In the genomic region with DNA sequence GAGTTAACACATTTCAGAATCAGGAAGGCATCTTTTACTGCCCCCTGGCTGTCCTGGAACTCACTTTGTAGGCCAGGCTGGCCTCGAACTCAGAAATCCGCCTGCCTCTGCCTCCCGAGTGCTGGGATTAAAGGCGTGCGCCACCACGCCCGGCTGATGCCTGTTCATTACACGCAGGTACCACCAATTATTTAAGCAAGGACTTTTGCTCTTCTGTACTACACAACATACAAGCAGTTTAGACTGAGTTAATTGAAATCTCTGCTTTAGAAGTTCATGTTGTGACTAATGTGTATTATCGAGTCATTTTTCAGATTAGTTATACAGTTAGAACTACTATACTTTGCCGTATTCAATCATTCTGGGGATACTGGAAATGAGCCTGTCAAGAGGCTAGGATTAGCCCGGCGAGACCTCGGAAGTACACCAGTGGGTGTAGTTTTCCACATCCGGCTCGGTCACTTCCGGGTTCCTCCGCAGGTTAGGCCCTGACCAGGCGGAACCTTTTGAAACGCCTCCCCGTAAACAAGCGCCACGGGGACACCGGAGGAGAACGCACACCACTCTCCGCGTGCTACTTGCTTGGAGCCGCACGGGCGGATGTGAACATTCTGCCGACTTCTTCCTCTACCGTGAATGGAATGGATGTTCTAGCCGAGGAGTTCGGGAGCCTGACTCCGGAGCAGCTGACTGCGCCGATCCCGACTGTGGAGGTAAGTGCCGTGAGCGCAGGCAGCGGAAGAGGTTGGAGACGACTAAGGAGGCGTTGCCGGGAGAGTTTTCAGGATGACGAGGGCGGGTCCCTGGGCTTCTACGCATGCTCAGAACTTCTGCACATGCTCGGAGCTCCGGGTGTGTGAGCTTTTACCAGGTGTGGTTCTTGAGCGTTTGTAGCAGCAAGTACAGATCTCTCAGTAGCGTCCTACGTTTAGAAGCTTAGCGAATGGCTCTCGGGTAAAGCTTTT, we compare ENCODE assay signal across 8 mouse cellular contexts. TPM values are rescaled to one million over a fixed set of nuclear protein-coding genes. Genes with fewer than 3 reads are reported as not detected.
DNase-seq lines count a peak whose midpoint lies in the region; ATAC-seq lines count a peak whose summit lies in the region.

A gene (plus strand): TSS at position 467 of the 965 bp plus-strand sequence.

- peak; percentile 92 for ATAC-seq in CD4-positive, CD25-positive, alpha-beta regulatory T cell, adult 4 months
- peak; percentile 92 for ATAC-seq in heart, embryonic 14.5 days (ENCODE audit: insufficient number of reproducible peaks, insufficient read depth, low FRiP score, low read depth)
- ATAC-seq in liver, embryonic 13.5 days (ENCODE audit: low read depth): peak; percentile 97
- ATAC-seq in stomach, embryonic 16.5 days (ENCODE audit: insufficient read depth, low FRiP score): peak; percentile 95

- H3K4me1 ChIP-seq in heart, embryonic 14.5 days (ENCODE audit: control insufficient read depth in 2 of 2, insufficient read depth in 2 of 2, low read length in 2 of 2): peaks cover 0 to 7% of the 10 kb centered on the region in 2 experiments; a peak in 2 of 4 replicates
- H3K4me1 ChIP-seq in liver, embryonic 13.5 days (replicated peaks): peaks cover 21% of the 10 kb centered on the region
- peaks cover 12% of the 10 kb centered on the region for H3K4me1 ChIP-seq in stomach, embryonic 16.5 days (ENCODE audit: control insufficient read depth, insufficient read depth, low read length)

- H3K9me3 ChIP-seq in heart, embryonic 14.5 days (ENCODE audit: control insufficient read depth, low read length): no peaks in the 10 kb centered on the region
- H3K9me3 ChIP-seq in liver, embryonic 13.5 days (replicated peaks): no peaks in the 10 kb centered on the region
- H3K9me3 ChIP-seq in stomach, embryonic 16.5 days (replicated peaks; ENCODE audit: control insufficient read depth, low read length): no peaks in the 10 kb centered on the region

- H3K4me2 ChIP-seq in heart, embryonic 14.5 days (ENCODE audit: low read length): peak within 1 kb of the TSS; percentile 78
- peak within 1 kb of the TSS; percentile 77 for H3K4me2 ChIP-seq in liver, embryonic 13.5 days
- peak within 1 kb of the TSS; percentile 85 for H3K4me2 ChIP-seq in stomach, embryonic 16.5 days (ENCODE audit: low read depth, low read length)

- peak within 1 kb of the TSS; percentile 58 to 75 for H3K4me3 ChIP-seq in heart, embryonic 14.5 days (ENCODE audit: control insufficient read depth in 1 of 2, insufficient read depth in 1 of 2, low read depth in 1 of 2, low read length in 2 of 2)
- H3K4me3 ChIP-seq in liver, embryonic 13.5 days (replicated peaks): peak within 1 kb of the TSS; percentile 68
- H3K4me3 ChIP-seq in stomach, embryonic 16.5 days (replicated peaks; ENCODE audit: low read length): peak within 1 kb of the TSS; percentile 85

- no peaks in the 10 kb centered on the region for H3K36me3 ChIP-seq in heart, embryonic 14.5 days (ENCODE audit: control insufficient read depth, insufficient read depth, low read length)
- H3K36me3 ChIP-seq in liver, embryonic 13.5 days: no peaks in the 10 kb centered on the region
- H3K36me3 ChIP-seq in stomach, embryonic 16.5 days (ENCODE audit: control insufficient read depth, insufficient read depth, low read length): no peaks in the 10 kb centered on the region

- WGBS in heart, embryonic 14.5 days: 5% methylated on average over 53 of the region's 53 CpGs
- WGBS in liver, embryonic 13.5 days (ENCODE audit: insufficient replicate concordance): 6% methylated on average over 53 of the region's 53 CpGs
- WGBS in stomach, embryonic 16.5 days: 6% methylated on average over 53 of the region's 53 CpGs

- peak within 1 kb of the TSS; percentile 91 to 92 for H3K27ac ChIP-seq in heart, embryonic 14.5 days (replicated peaks in 1 of 2; ENCODE audit: control insufficient read depth in 1 of 2, insufficient read depth in 1 of 2, low read depth in 2 of 2, low read length in 2 of 2)
- H3K27ac ChIP-seq in liver, embryonic 13.5 days: peak within 1 kb of the TSS; percentile 93
- H3K27ac ChIP-seq in stomach, embryonic 16.5 days (ENCODE audit: low read length): peak within 1 kb of the TSS; percentile 100

- peak; percentile 89 for DNase-seq in c-Kit-negative CD71-positive TER-119-positive erythroid progenitor cells, embryonic 14.5 days (ENCODE audit: low read depth, low spot score)
- DNase-seq in fibroblast of lung, adult 2 months (ENCODE audit: low read depth): peak; percentile 86
- peak; percentile 96 for DNase-seq in kidney, postnatal 14 days
- DNase-seq in liver, embryonic 13.5 days: peak; percentile 92
- DNase-seq in neural tube, embryonic 10.5 days (ENCODE audit: extremely low spot score, low spot score): peak; percentile 94

- H3K9ac ChIP-seq in heart, embryonic 14.5 days (ENCODE audit: low read length): peak within 1 kb of the TSS; percentile 71
- peak within 1 kb of the TSS; percentile 74 for H3K9ac ChIP-seq in liver, embryonic 13.5 days
- peak within 1 kb of the TSS; percentile 87 for H3K9ac ChIP-seq in stomach, embryonic 16.5 days (ENCODE audit: low read length)

- H3K27me3 ChIP-seq in heart, embryonic 14.5 days (ENCODE audit: control insufficient read depth, insufficient read depth, low read length): no peaks in the 10 kb centered on the region
- H3K27me3 ChIP-seq in liver, embryonic 13.5 days: no peaks in the 10 kb centered on the region
- no peaks in the 10 kb centered on the region for H3K27me3 ChIP-seq in stomach, embryonic 16.5 days (ENCODE audit: control insufficient read depth, insufficient read depth, low read length)

RNA-seq across cellular contexts. Expression of the gene that starts here (rescaled TPM):
- 10 to 100 TPM; 21.8 to 28.6 TPM for polyA plus RNA-seq in CD4-positive, CD25-positive, alpha-beta regulatory T cell, adult 4 months (2017; shearing (Covaris generic))
- 12.4 and 12.9 TPM in 2 replicates for polyA plus RNA-seq in heart, embryonic 14.5 days (2014; fragmentation: Nextera tagmentation; extraction: Ambion mirVana)
- 5.7 and 8.4 TPM in 2 replicates for polyA plus RNA-seq in liver, embryonic 13.5 days (2015; fragmentation: Nextera tagmentation; extraction: Ambion mirVana)
- 11.2 and 11.5 TPM in 2 replicates for polyA plus RNA-seq in stomach, embryonic 16.5 days (2015; fragmentation: Nextera tagmentation; extraction: Ambion mirVana)

Comparison
In these comparisons a context has a peak if more than half of its experiments do, and no peak if none do; other contexts are left out.
1. Peak in every context shown above with its lines: DNase-seq, ATAC-seq, H3K4me3 ChIP-seq and H3K27ac ChIP-seq.